8 mouse cellular contexts compared by ENCODE assay signal in the genomic region with DNA sequence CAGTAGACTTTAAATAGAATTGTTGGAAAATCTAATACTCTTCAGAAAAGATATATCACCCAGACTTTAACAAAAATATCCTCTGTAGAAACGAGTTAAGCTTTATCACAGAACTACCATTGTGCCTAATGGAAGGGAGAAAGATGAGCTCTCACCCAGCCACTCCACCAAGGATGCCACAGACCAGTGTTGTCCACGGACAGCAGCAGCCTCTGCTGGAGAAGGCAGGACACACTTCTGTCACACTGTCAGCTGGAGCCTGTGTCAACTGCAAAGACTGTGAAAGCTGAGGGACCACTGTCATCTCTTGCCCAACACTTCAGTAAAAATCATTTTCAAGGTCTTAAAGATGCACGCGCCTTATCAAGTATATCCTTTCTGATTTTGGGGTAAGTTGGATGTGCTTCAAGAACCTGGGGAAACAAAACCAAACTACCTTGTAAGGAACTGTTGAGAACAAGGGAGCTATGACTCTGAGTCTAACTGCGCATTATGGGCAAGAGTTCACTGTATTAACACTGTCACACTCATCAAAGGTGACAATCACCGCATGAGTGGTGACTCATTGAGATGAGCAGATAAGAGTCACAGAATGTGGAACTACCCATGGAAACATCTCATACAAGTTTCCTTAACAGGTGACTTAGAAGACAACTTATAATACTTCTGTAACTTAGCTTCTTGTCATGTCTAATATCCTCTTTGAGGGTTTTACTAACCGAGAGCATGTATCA. TPM values are rescaled to one million over a fixed set of nuclear protein-coding genes. Genes with fewer than 3 reads are reported as not detected.
DNase-seq lines count a peak whose midpoint lies in the region; ATAC-seq and TF ChIP-seq lines count a peak whose summit lies in the region.

No protein-coding gene starts in this region.

- no peak for TF ChIP-seq POLR2A in small intestine, adult 2 months (IDR thresholded peaks at IDR 0.05; ENCODE audit: low read depth, low read length)

- H3K4me2 ChIP-seq in heart, embryonic 11.5 days: no peak overlapping the region

- DNase-seq in heart, postnatal 10 days: peak; percentile 19 to 34
- DNase-seq in right cerebral cortex, postnatal 10 days (ENCODE audit: low spot score in 2 of 2): peak; percentile 46 to 65
- DNase-seq in right cerebral cortex, postnatal 25 days: no peak
- peak; percentile 13 to 26 for DNase-seq in kidney, adult 8-10 months
- DNase-seq in limb, embryonic 10.5 days (ENCODE audit: low spot score): no peak
- DNase-seq in heart, adult 11 months: no peak

- no peak overlapping the region for H3K9ac ChIP-seq in heart, embryonic 11.5 days (ENCODE audit: low read depth, low read length)

- no peaks in the 10 kb centered on the region for H3K9me3 ChIP-seq in heart, embryonic 11.5 days (replicated peaks; ENCODE audit: control insufficient read depth, low read length)
- no peaks in the 10 kb centered on the region for H3K9me3 ChIP-seq in limb, embryonic 10.5 days (replicated peaks)

- WGBS in heart, embryonic 11.5 days (ENCODE audit: insufficient replicate concordance): 68% methylated on average over 7 of the region's 7 CpGs
- WGBS in small intestine, adult 2 months: 75% methylated on average over 7 of the region's 7 CpGs
- 88% methylated on average over 7 of the region's 7 CpGs for WGBS in limb, embryonic 10.5 days

- intact Hi-C loops in heart, postnatal 10 days (cut with DNase I): loop anchor here (2.0 kb wide), 2 partner anchors 392 to 564 kb away; a partner anchor contains a TSS

- H3K36me3 ChIP-seq in heart, embryonic 11.5 days (ENCODE audit: control insufficient read depth, insufficient read depth, low read length): no peaks in the 10 kb centered on the region
- H3K36me3 ChIP-seq in small intestine, adult 2 months (ENCODE audit: control insufficient read depth, insufficient read depth, low read length): 0 out of 2 replicates have a peak, but pooled peaks cover 2% of the 10 kb centered on the region
- H3K36me3 ChIP-seq in limb, embryonic 10.5 days: peaks cover 12% of the 10 kb centered on the region; the same call in 1 of the 2 replicates

- no peak overlapping the region for H3K27ac ChIP-seq in heart, embryonic 11.5 days (ENCODE audit: low read depth, low read length)
- no peak overlapping the region for H3K27ac ChIP-seq in small intestine, adult 2 months (ENCODE audit: insufficient read depth, low read depth, low read length)
- H3K27ac ChIP-seq in limb, embryonic 10.5 days: no peak overlapping the region

- peak; percentile 15; the same call in 1 of the 2 replicates for TF ChIP-seq CTCF in small intestine, adult 2 months (IDR thresholded peaks at IDR 0.05; ENCODE audit: extremely low read depth, insufficient read length, insufficient replicate concordance, low read depth, low read length)

- ATAC-seq in heart, embryonic 11.5 days (replicated peaks; ENCODE audit: insufficient number of reproducible peaks, low FRiP score, low TSS enrichment): no peak

- H3K27me3 ChIP-seq in heart, embryonic 11.5 days (ENCODE audit: control insufficient read depth, insufficient read depth, low read length): no peaks in the 10 kb centered on the region
- no peaks in the 10 kb centered on the region for H3K27me3 ChIP-seq in small intestine, adult 2 months (ENCODE audit: control insufficient read depth, insufficient read depth, low read length)
- H3K27me3 ChIP-seq in limb, embryonic 10.5 days (ENCODE audit: low read depth, poor library complexity, severe bottlenecking): no peaks in the 10 kb centered on the region

- H3K4me3 ChIP-seq in heart, embryonic 11.5 days (ENCODE audit: low read depth, low read length): no peak overlapping the region
- no peak overlapping the region for H3K4me3 ChIP-seq in small intestine, adult 2 months (ENCODE audit: low read depth, low read length)
- H3K4me3 ChIP-seq in limb, embryonic 10.5 days: no peak overlapping the region

- no peaks in the 10 kb centered on the region for H3K4me1 ChIP-seq in heart, embryonic 11.5 days (ENCODE audit: control insufficient read depth, insufficient read depth, low read length)
- no peaks in the 10 kb centered on the region for H3K4me1 ChIP-seq in small intestine, adult 2 months (ENCODE audit: control insufficient read depth, insufficient read depth, insufficient read length, low read length)
- peaks cover 9% of the 10 kb centered on the region; the same call in 1 of the 2 replicates for H3K4me1 ChIP-seq in limb, embryonic 10.5 days

RNA-seq across cellular contexts. Expression of a gene that starts 59.8 kb away (rescaled TPM):
- not detected for total RNA-seq in heart, postnatal 10 days (2021)
- 0.34 and 0.49 TPM in 2 replicates for polyA plus RNA-seq in heart, embryonic 11.5 days (2014; fragmentation: Nextera tagmentation; extraction: Ambion mirVana)
- polyA plus RNA-seq in small intestine, adult 2 months (2012; rRNA removed): 4.4 and 4.7 TPM in 2 replicates
- polyA plus RNA-seq in limb, embryonic 10.5 days (2016; fragmentation: Nextera tagmentation; extraction: Ambion mirVana): 0.50 and 1.6 TPM in 2 replicates

Comparison
In these comparisons a context has a peak if more than half of its experiments do, and no peak if none do; other contexts are left out.
1. DNase-seq: peak in heart, postnatal 10 days (2 of 2), right cerebral cortex, postnatal 10 days (2 of 2) and kidney, adult 8-10 months (2 of 2); none in right cerebral cortex, postnatal 25 days (single experiment), limb, embryonic 10.5 days (single experiment) and heart, adult 11 months (single experiment).